Comparison of ENCODE assay signal across 19 mouse cellular contexts in genomic region chr10:13466925-13467324, GRCm38 (mm10). TPM values are rescaled to one million over a fixed set of nuclear protein-coding genes. Genes with fewer than 3 reads are reported as not detected.
DNase-seq lines count a peak whose midpoint lies in the region; ATAC-seq and TF ChIP-seq lines count a peak whose summit lies in the region.
"Had no signal": no experiment of that assay in that cellular context is flagged by ENCODE, and none has a peak within 500 bp of the region (broad histone marks: within the 10 kb centered on the region; RNA-seq: fewer than 3 reads in every experiment).

No protein-coding gene starts in this region.

- H3K9me3 ChIP-seq in kidney, embryonic 15.5 days (replicated peaks): no peaks in the 10 kb centered on the region
- H3K9me3 ChIP-seq: forebrain, embryonic 15.5 days; heart, embryonic 13.5 days; neural tube, embryonic 15.5 days had no signal

- WGBS in kidney, embryonic 15.5 days: 53% methylated on average over 5 of the region's 5 CpGs
- WGBS in small intestine, adult 2 months: 22% methylated on average over 5 of the region's 5 CpGs

- no peak overlapping the region for H3K4me3 ChIP-seq in kidney, embryonic 15.5 days (replicated peaks)
- no peak overlapping the region for H3K4me3 ChIP-seq in small intestine, adult 2 months (ENCODE audit: low read depth, low read length)
- H3K4me3 ChIP-seq: forebrain, embryonic 15.5 days; heart, embryonic 13.5 days; layer of hippocampus, adult 2 months; neural tube, embryonic 15.5 days had no signal

- intact Hi-C loops in gastrocnemius, postnatal 36 days (cut with DNase I): no loop called here

- no peak for TF ChIP-seq POLR2A in small intestine, adult 2 months (IDR thresholded peaks at IDR 0.05; ENCODE audit: low read depth, low read length)

- TF ChIP-seq CTCF in small intestine, adult 2 months (IDR thresholded peaks at IDR 0.05; ENCODE audit: extremely low read depth, insufficient read length, insufficient replicate concordance, low read depth, low read length): no peak

- H3K27me3 ChIP-seq in kidney, embryonic 15.5 days: peaks cover 8% of the 10 kb centered on the region; the same call in 1 of the 2 replicates
- no peaks in the 10 kb centered on the region for H3K27me3 ChIP-seq in small intestine, adult 2 months (ENCODE audit: control insufficient read depth, insufficient read depth, low read length)
- H3K27me3 ChIP-seq: forebrain, embryonic 15.5 days had no signal

- peaks cover 6% of the 10 kb centered on the region; the same call in 1 of the 2 replicates for H3K4me1 ChIP-seq in kidney, embryonic 15.5 days
- peaks cover 8% of the 10 kb centered on the region; the same call in 1 of the 2 replicates for H3K4me1 ChIP-seq in small intestine, adult 2 months (ENCODE audit: control insufficient read depth, insufficient read depth, insufficient read length, low read length)
- H3K4me1 ChIP-seq: forebrain, embryonic 15.5 days; neural tube, embryonic 15.5 days had no signal

- H3K4me2 ChIP-seq in kidney, embryonic 15.5 days: no peak overlapping the region
- H3K4me2 ChIP-seq: forebrain, embryonic 15.5 days; heart, embryonic 13.5 days; midbrain, embryonic 11.5 days; neural tube, embryonic 15.5 days had no signal

- ATAC-seq in kidney, embryonic 15.5 days (replicated peaks; ENCODE audit: low FRiP score): peak; percentile 58; the same call in 1 of the 2 replicates
- peak; percentile 54 for ATAC-seq in activated CD4-positive, CD25-positive, alpha-beta regulatory T cell, adult 4 months
- no peak for ATAC-seq in megakaryocyte, adult 5-6 weeks (ENCODE audit: poor library complexity, severe bottlenecking)
- ATAC-seq: forebrain, embryonic 15.5 days had no signal

- no peak overlapping the region for H3K9ac ChIP-seq in kidney, embryonic 15.5 days
- H3K9ac ChIP-seq: forebrain, embryonic 15.5 days; heart, embryonic 13.5 days; neural tube, embryonic 15.5 days had no signal

- DNase-seq in adrenal gland, adult (ENCODE audit: inconsistent age in 2 of 2, low spot score in 1 of 2): peak; percentile 24 to 53
- no peak for DNase-seq in adrenal gland, postnatal 10 days
- DNase-seq in kidney, adult 18-20 months: no peak
- DNase-seq in gastrocnemius, postnatal 36 days: no peak
- DNase-seq: cerebellum, adult 18-20 months; gastrocnemius, postnatal 25 days; lung, postnatal 14 days; retina, postnatal 1 day; spleen, adult 18-20 months; thymus, postnatal 4 days had no signal

- peak overlapping the region; percentile 41; the same call in 1 of the 2 replicates for H3K27ac ChIP-seq in kidney, embryonic 15.5 days
- peak overlapping the region; percentile 51; the same call in 1 of the 2 replicates for H3K27ac ChIP-seq in small intestine, adult 2 months (ENCODE audit: insufficient read depth, low read depth, low read length)
- H3K27ac ChIP-seq: forebrain, embryonic 15.5 days; heart, embryonic 13.5 days; layer of hippocampus, adult 2 months; neural tube, embryonic 15.5 days had no signal

- H3K36me3 ChIP-seq in kidney, embryonic 15.5 days: no peaks in the 10 kb centered on the region
- H3K36me3 ChIP-seq in small intestine, adult 2 months (ENCODE audit: control insufficient read depth, insufficient read depth, low read length): no peaks in the 10 kb centered on the region
- H3K36me3 ChIP-seq: forebrain, embryonic 15.5 days; heart, embryonic 13.5 days; neural tube, embryonic 15.5 days had no signal

RNA-seq across cellular contexts. Expression of gene Phactr2, which starts 7.3 kb away (rescaled TPM):
- 10 to 100 TPM; 32.1 to 39.0 TPM for total RNA-seq in adrenal gland, postnatal 10 days (2021)
- polyA plus RNA-seq in kidney, embryonic 15.5 days (2015; fragmentation: Nextera tagmentation; extraction: Ambion mirVana): 28.1 and 30.6 TPM in 2 replicates
- 1 to 10 TPM; 1.7 to 3.1 TPM for polyA plus RNA-seq in activated CD4-positive, CD25-positive, alpha-beta regulatory T cell, adult 4 months (2017; shearing (Covaris generic))
- 3.7 and 4.5 TPM in 2 replicates for polyA plus RNA-seq in small intestine, adult 2 months (2012; rRNA removed)
- total RNA-seq in megakaryocyte, adult 5-6 weeks (2015): 31.2 and 40.1 TPM in 2 replicates
- 30.1 and 40.2 TPM in 2 replicates for total RNA-seq in megakaryocyte, adult 5-6 weeks (2017)
- total RNA-seq in gastrocnemius, postnatal 36 days (2021): 10 to 100 TPM; 13.1 to 15.5 TPM

RNA-seq across cellular contexts. Expression of gene Fuca2, which starts 32.4 kb away (rescaled TPM):
- 10 to 100 TPM; 19.8 to 25.0 TPM for total RNA-seq in adrenal gland, postnatal 10 days (2021)
- polyA plus RNA-seq in kidney, embryonic 15.5 days (2015; fragmentation: Nextera tagmentation; extraction: Ambion mirVana): 81.9 and 89.7 TPM in 2 replicates
- polyA plus RNA-seq in activated CD4-positive, CD25-positive, alpha-beta regulatory T cell, adult 4 months (2017; shearing (Covaris generic)): 10 to 100 TPM; 52.6 to 57.9 TPM
- 15.9 and 31.9 TPM in 2 replicates for polyA plus RNA-seq in small intestine, adult 2 months (2012; rRNA removed)
- 181 and 184 TPM in 2 replicates for total RNA-seq in megakaryocyte, adult 5-6 weeks (2015)
- total RNA-seq in megakaryocyte, adult 5-6 weeks (2017): 95.8 and 116 TPM in 2 replicates
- total RNA-seq in gastrocnemius, postnatal 36 days (2021): 10 to 100 TPM; 10.8 TPM

Comparison
In these comparisons a context has a peak if more than half of its experiments do, and no peak if none do; other contexts are left out.
1. DNase-seq: peak in adrenal gland, adult (2 of 2); none in adrenal gland, postnatal 10 days (single experiment), kidney, adult 18-20 months (single experiment) and gastrocnemius, postnatal 36 days (0 of 2).